Mouse (Mus musculus) embryo, embryonic 11.5 days (tissue): Measurements from ENCODE around the gene Nr2f6.
A peak's percentile ranks its signal among the peaks of the same experiment; 100 is the strongest.

Source experiments
- DNase-seq: peaks from one replicate; pipeline ENCODE4 v3.0.0-alpha.2; 2012; ENCODE audit warnings: low read depth, low spot score

The Nr2f6 gene

GRCm38 (mm10) chr8:71381421-71381970 lies at the start of gene Nr2f6:
TSS of gene Nr2f6 (minus strand) at chr8:71381960.
- peak; percentile 65 for DNase-seq

- no peak for DNase-seq
Measured at GRCm38 (mm10) chr8:71422121-71422520, 40.4 kb upstream of the Nr2f6 start.

GRCm38 (mm10) chr8:71411535-71412273 lies 29.9 kb upstream of the Nr2f6 start:
- no peak for DNase-seq

- no peak for DNase-seq
Measured at GRCm38 (mm10) chr8:71408231-71408630, 26.5 kb upstream of the Nr2f6 start.

DNA sequence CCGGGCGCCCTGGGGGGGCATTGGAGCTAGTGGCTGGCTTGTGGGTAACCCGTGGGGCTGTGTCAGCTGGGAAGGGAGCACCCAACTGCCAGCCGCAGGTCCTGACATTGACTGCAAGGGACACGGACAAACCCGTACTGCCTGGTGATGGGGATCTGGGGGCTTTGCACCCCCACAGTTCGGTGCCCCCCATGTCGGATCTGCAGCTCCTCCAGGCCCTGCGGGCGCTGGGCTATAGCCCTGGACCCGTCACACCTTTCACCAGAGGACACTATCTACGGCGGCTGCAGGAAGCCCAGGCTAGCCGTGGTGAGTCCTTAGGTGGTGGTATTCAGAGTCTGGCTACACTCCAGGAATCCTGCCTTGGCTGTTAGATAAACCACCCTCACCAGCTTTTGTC lies 25.7 kb upstream of the Nr2f6 start:
- DNase-seq: no peak

- DNase-seq: peak; percentile 53
Measured at GRCm38 (mm10) chr8:71406099-71407015, 24.6 kb upstream of the Nr2f6 start.

DNA sequence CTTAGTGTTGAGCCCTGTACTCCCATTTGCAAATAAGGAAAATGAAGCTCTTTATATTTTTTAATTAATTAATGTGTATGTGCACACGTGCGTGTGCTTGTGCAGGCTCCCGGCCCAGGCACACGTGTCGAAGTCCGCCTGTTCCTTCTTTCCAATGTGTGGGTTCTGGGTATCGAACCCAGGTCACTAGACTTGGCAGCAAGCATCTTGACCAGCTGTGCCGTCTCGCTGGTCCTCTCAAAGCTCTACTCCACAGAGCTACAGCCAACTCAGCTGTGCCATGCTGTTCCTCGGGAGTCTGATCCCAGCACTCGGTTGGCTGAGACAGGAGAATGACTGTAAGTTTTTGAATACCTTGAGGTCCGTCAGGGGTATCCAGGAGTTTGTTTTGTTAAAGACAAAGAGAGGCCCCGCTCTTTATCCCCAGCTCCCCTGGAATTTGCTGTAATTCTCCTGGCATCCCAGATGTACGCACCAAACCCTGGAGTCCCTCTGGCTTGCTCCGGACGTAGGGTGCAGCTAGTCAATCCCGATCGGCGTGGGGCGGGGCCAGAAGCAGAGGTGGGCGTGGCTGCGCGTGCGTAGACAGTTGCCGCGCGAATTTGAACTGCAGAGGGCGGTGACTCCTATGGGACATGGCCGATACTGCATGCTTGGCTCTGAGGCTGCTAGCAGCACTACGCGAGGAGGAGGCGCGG lies 23.8 kb upstream of the Nr2f6 start, which contains the start of gene Ankle1:
Ankle1 (plus strand) TSS at position 610 of the 698 bp plus-strand sequence.
- DNase-seq: peak; percentile 91

GRCm38 (mm10) chr8:71404951-71405351 lies 23.2 kb upstream of the Nr2f6 start:
- no peak for DNase-seq

DNA sequence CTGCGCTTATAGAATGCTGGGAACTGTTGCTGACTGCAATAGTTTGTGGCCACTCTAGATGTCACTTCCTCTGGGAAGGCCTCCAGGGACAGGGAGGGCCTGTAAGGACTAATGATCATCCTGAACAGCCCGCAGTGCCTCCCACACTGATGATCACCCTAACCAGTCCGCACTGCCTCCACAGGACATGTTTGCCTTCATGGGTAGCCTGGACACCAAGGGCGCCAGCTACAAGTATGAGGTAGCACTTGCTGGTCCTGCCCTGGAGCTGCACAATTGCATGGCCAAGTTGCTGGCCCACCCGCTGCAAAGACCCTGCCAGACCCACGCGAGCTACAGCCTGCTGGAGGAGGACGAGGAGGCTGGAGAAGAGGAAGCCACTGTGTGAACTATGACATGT lies 22.3 kb upstream of the Nr2f6 start:
- DNase-seq: no peak

DNA sequence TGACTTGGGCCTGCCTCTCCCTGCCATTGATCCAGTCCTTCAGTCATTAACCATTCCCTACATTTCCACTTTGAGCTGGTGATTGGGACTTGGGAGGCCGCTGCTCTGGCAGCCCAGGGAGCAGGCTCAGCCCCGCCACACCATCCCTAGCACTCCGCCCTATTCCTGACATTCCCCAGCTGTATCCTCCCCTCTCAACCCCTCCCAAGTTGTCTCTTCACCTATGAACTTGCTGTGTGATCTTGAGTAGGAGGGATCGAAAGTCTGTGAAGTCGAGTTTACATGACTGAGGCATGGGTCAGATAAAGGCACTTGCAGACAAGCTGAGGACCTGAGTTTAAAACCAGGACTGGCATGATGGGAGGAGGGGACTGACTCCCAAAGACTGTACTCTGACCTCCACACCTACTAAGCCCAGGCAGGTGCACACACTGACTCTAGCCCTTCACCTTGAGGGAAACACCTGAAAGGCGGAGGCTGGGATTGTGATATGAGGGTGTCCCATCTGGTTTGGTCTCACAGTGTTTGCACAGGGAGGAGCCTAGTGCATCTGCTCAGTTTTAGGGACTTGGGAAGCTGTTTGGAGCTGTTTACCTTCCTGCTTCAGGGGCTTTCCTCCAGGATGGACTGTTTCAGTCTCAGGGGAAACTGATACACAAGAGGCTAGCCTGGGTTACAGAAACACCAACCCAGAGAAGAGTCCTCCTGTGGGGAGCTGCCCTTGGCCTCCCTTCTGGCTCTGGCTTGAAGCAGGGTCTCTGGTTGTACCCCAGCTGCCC lies 21.5 kb upstream of the Nr2f6 start:
- no peak for DNase-seq

- no peak for DNase-seq
Measured at GRCm38 (mm10) chr8:71402446-71402964, 20.7 kb upstream of the Nr2f6 start.

DNA sequence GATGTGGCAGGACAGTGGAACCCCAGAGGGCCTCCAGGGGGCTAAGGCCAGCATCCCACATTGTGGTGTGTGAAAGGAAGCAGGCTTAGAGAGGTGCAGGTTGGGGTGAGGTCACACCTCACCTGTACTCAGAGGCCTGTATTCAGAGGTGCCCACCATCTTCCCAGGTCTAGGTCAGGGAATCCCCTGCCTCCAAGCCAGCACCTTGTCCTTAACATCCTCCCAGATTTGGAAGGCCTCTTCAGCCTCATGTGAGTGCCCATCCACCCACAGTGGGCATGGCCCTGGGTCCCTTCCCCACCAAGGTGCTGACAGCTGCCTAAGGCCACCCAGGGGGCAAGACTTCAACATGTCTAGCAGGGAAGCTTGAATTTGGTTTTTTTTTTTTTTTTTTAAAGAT lies 19.7 kb upstream of the Nr2f6 start:
- no peak for DNase-seq

DNA sequence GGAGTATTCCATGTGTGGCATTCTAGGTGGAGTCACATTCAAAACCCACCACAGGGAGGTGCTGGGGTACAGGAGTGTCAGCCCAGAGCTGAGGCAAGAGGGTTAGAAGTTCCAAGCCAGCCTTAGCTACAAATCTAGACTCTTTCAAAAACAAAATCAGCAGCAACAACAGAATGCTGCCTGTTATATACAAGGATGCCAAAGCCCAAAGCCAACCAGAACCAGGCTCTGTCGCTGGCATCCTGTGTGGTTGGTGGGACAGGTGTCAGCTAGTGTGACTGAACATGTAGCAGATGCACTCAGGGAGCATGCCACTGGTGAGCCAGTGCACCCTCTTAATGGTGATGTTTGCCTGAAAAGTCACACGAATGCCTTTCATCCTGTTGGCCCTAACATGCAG lies 19.1 kb upstream of the Nr2f6 start:
- no peak for DNase-seq

GRCm38 (mm10) chr8:71397701-71398100 lies 15.9 kb upstream of the Nr2f6 start:
- no peak for DNase-seq

DNA sequence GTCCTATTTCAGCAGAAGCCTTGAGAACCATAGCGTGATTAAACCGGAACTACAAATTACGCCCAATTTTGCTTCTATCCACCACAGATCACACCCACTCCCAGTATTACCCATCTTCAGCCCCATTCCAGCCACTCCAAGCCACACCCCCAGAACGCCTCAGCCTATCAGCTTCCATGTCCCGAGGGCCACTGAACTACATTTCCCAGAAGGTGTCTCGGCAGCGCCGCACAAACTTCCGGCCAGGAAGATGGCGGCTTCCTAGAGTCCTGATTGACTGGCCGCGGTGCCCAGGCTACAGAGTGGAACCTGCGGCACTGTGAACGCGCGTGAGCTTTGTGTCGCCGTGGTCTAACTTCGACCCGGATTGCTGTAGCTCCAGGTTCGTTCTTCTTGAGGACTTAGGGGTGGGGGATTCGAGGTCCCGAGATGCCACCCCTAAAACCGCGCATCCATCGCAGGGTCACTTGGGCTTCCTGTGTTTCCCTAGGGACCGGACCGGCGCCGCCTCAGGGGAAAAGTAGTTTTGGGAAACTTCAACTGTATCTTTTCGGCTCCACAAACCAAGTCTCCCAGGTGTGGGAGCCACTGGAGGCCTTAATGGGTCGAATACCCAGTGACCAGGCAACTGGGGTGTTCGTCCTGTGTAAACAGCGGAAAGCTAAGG lies 15.0 kb upstream of the Nr2f6 start, which contains the start of gene Babam1:
Babam1 (plus strand) TSS at position 223 of the 667 bp plus-strand sequence.
- DNase-seq: peak; percentile 85

GRCm38 (mm10) chr8:71395629-71396028 lies 13.9 kb upstream of the Nr2f6 start, which contains the start of gene Ushbp1:
TSS of gene Ushbp1 (minus strand) at chr8:71395802.
- DNase-seq: no peak

- DNase-seq: no peak
Measured at GRCm38 (mm10) chr8:71395071-71395470, 13.3 kb upstream of the Nr2f6 start.

GRCm38 (mm10) chr8:71394481-71394880 lies 12.7 kb upstream of the Nr2f6 start:
- no peak for DNase-seq

DNA sequence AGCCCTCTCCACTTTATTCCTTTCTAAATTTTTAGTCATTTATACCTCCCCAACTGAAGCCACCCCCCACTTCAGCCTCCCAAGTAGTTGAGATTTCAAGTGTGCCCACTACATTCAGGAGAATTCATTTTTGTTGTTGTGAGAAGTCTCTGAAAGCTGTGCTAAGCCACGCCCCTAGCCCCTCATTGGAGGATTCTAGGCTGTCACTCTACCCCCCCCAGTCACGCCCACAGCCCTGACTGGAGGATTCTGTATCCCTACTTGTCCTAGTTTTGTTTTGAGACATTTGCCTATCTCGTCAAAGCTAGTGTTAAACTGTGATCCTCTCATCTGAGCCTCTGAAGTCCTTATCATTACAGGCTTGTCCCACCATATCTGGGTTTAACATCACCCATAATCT lies 11.1 kb upstream of the Nr2f6 start:
- DNase-seq: no peak

DNA sequence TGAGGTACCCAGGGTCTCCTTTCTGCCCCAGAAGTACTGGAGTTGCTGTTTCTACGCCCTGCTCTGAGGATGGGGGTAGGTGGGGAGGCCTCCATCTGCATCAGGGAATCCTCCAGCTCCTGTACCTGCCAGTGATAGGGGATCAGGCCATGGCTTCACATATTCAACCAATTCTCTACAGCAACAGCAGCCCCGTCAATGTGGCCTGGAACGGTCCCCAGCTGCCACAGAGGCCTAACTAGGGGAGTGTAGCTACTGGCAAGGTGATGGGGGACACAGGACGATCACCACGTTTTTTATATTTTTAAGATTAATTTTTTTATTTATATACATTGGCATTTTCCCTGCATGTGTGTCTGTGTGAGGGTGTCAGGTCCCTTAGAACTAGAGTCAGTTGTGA lies 10.6 kb upstream of the Nr2f6 start:
- no peak for DNase-seq
